Mouse (Mus musculus) forebrain, embryonic 13.5 days (tissue): Measurements from ENCODE around the gene Teddm1b. TPM values are rescaled to one million over a fixed set of nuclear protein-coding genes. Genes with fewer than 3 reads are reported as not detected.
A peak's percentile ranks its signal among the peaks of the same experiment; 100 is the strongest.
"Not testable (repeated sequence)": the region's sequence is repeated elsewhere in the genome, so short reads cannot be mapped to it uniquely, and the experiment has no call there.

ENCODE experiments used
- ATAC-seq: fragments of 200-750 bp; cut with Nextera tagmentation; 2 replicates; pipeline ENCODE4 v1.8.0; 2017
- H3K27ac ChIP-seq: fragments of 300-500 bp; sonication (generic); 2 replicates; pipeline ENCODE4 v1.5.1; 2015; ENCODE audit warnings: inconsistent platforms, mild to moderate bottlenecking, moderate library complexity
- H3K27me3 ChIP-seq: fragments of 300-500 bp; sonication (generic); 2 replicates; pipeline ENCODE4 v1.6.1; 2015; ENCODE audit warnings: mild to moderate bottlenecking, inconsistent platforms
- H3K36me3 ChIP-seq: fragments of 300-500 bp; sonication (generic); 2 replicates; pipeline ENCODE4 v1.6.1; 2015; ENCODE audit warnings: mild to moderate bottlenecking, inconsistent platforms; ENCODE audit not compliant: poor library complexity, severe bottlenecking
- H3K4me1 ChIP-seq: fragments of 300-500 bp; sonication (generic); 2 replicates; pipeline ENCODE4 v1.6.1; 2015; ENCODE audit warnings: inconsistent platforms
- H3K4me2 ChIP-seq: fragments of 300-500 bp; sonication (generic); 2 replicates; pipeline ENCODE4 v1.6.1; 2015; ENCODE audit warnings: inconsistent platforms, mild to moderate bottlenecking, moderate library complexity
- H3K4me3 ChIP-seq: fragments of 300-500 bp; sonication (generic); 2 replicates; pipeline ENCODE4 v1.5.1; 2015; ENCODE audit warnings: mild to moderate bottlenecking, inconsistent platforms
- H3K9ac ChIP-seq: fragments of 300-500 bp; sonication (generic); 2 replicates; pipeline ENCODE4 v1.6.1; 2015; ENCODE audit warnings: mild to moderate bottlenecking, inconsistent platforms
- H3K9me3 ChIP-seq: fragments of 300-500 bp; sonication (generic); replicated peaks from 2 replicates; pipeline ENCODE4 v1.6.1; 2016; ENCODE audit warnings: inconsistent platforms
- WGBS: fragments of 180-500 bp; shearing (Covaris S2); methylation state at CpG from one replicate; pipeline ENCODE4 v1.1.7; 2015; 5-methylcytosine and 5-hydroxymethylcytosine counted together
- polyA plus RNA-seq: library from polyadenylated mRNA; unstranded; fragments of >200 nt; fragmentation: Nextera tagmentation; extraction: Ambion mirVana; gene quantifications from 2 replicates; pipeline ENCODE4 v1.2.1, GENCODE M21; 2015

Teddm1b gene
- 0.97 and 1.3 TPM in 2 replicates for polyA plus RNA-seq

- H3K4me1 ChIP-seq, result no peaks in the 10 kb centered on the region
- no peaks in the 10 kb centered on the region for H3K27me3 ChIP-seq
- H3K4me3 ChIP-seq, result no peak within 1 kb of the TSS
- H3K36me3 ChIP-seq, result no peaks in the 10 kb centered on the region
- no peak within 1 kb of the TSS for H3K9ac ChIP-seq
- ATAC-seq, result no peak
- no peaks in the 10 kb centered on the region for H3K9me3 ChIP-seq
- no peak within 1 kb of the TSS for H3K27ac ChIP-seq
- WGBS, result 87% methylated on average over 6 of the region's 6 CpGs
- no peak within 1 kb of the TSS for H3K4me2 ChIP-seq
These were observed at the start of gene Teddm1b for GRCm38 (mm10) chr1:153874045-153874444. Gene Teddm1b, plus strand, starts transcription at chr1:153874345.

- Histone ChIP-seq H3K27ac (no peak overlapping the region), H3K4me2 (no peak overlapping the region), H3K36me3 (no peaks in the 10 kb centered on the region), H3K9me3 (no peaks in the 10 kb centered on the region), H3K9ac (no peak overlapping the region), H3K4me1 (no peaks in the 10 kb centered on the region), H3K4me3 (no peak overlapping the region), H3K27me3 (no peaks in the 10 kb centered on the region)
- 83% methylated on average over 4 of the region's 4 CpGs for WGBS
- ATAC-seq, result no peak
These were observed 43.4 kb upstream of the Teddm1b start for GRCm38 (mm10) chr1:153830746-153831145.

- no peak overlapping the region for H3K9ac ChIP-seq
- no peak overlapping the region for H3K4me3 ChIP-seq
- no peaks in the 10 kb centered on the region for H3K9me3 ChIP-seq
- no peak overlapping the region for H3K27ac ChIP-seq
- 93% methylated on average over 4 of the region's 4 CpGs for WGBS
- no peaks in the 10 kb centered on the region for H3K27me3 ChIP-seq
- no peak overlapping the region for H3K4me2 ChIP-seq
- ATAC-seq, result no peak
- H3K36me3 ChIP-seq, result no peaks in the 10 kb centered on the region
- no peaks in the 10 kb centered on the region for H3K4me1 ChIP-seq
These were observed 38.1 kb upstream of the Teddm1b start for GRCm38 (mm10) chr1:153836036-153836435.

GRCm38 (mm10) chr1:153842121-153842740 lies 31.9 kb upstream of the Teddm1b start:
- WGBS, result 92% methylated on average over 11 of the region's 11 CpGs
- H3K4me1 ChIP-seq, result no peaks in the 10 kb centered on the region
- H3K4me2 ChIP-seq, result no peak overlapping the region
- H3K27ac ChIP-seq, result no peak overlapping the region
- H3K9me3 ChIP-seq, result no peaks in the 10 kb centered on the region
- no peaks in the 10 kb centered on the region for H3K36me3 ChIP-seq
- H3K4me3 ChIP-seq, result no peak overlapping the region
- no peak for ATAC-seq
- H3K9ac ChIP-seq, result no peak overlapping the region
- H3K27me3 ChIP-seq, result no peaks in the 10 kb centered on the region

- Histone ChIP-seq H3K4me3 (no peak within 1 kb of the TSS), H3K27me3 (no peaks in the 10 kb centered on the region), H3K9ac (no peak within 1 kb of the TSS), H3K36me3 (no peaks in the 10 kb centered on the region), H3K4me2 (no peak within 1 kb of the TSS), H3K4me1 (no peaks in the 10 kb centered on the region), H3K27ac (no peak within 1 kb of the TSS), H3K9me3 (no peaks in the 10 kb centered on the region)
- 99% methylated on average over 8 of the region's 8 CpGs for WGBS
- no peak for ATAC-seq
These were observed 30.1 kb upstream of the Teddm1b start, which contains the start of gene Rgsl1 for GRCm38 (mm10) chr1:153844042-153844441. Gene Rgsl1, minus strand, starts transcription at chr1:153844142.

GRCm38 (mm10) chr1:153846420-153846819 lies 27.7 kb upstream of the Teddm1b start:
- no peak overlapping the region for H3K9ac ChIP-seq
- H3K27me3 ChIP-seq, result no peaks in the 10 kb centered on the region
- H3K36me3 ChIP-seq, result no peaks in the 10 kb centered on the region
- no peak overlapping the region for H3K4me2 ChIP-seq
- H3K4me3 ChIP-seq, result no peak overlapping the region
- 93% methylated on average over 7 of the region's 7 CpGs for WGBS
- H3K9me3 ChIP-seq, result no peaks in the 10 kb centered on the region
- ATAC-seq, result no peak
- H3K27ac ChIP-seq, result no peak overlapping the region
- no peaks in the 10 kb centered on the region for H3K4me1 ChIP-seq

- Histone ChIP-seq H3K9ac (no peak overlapping the region), H3K36me3 (no peaks in the 10 kb centered on the region), H3K27ac (no peak overlapping the region), H3K9me3 (no peaks in the 10 kb centered on the region), H3K4me2 (no peak overlapping the region), H3K4me1 (no peaks in the 10 kb centered on the region), H3K4me3 (no peak overlapping the region), H3K27me3 (no peaks in the 10 kb centered on the region)
- 31% methylated on average over 6 of the region's 6 CpGs for WGBS
- ATAC-seq, result peak; percentile 55; the same call in 1 of the 2 replicates
These were observed 27.3 kb upstream of the Teddm1b start for GRCm38 (mm10) chr1:153846867-153847266.

GRCm38 (mm10) chr1:153852696-153853095 lies 21.4 kb upstream of the Teddm1b start:
- H3K4me2 ChIP-seq, H3K9me3 ChIP-seq, H3K27ac ChIP-seq: not testable (repeated sequence)

GRCm38 (mm10) chr1:153855946-153856345 lies 18.2 kb upstream of the Teddm1b start:
- Histone ChIP-seq H3K9ac (no peak overlapping the region), H3K9me3 (no peaks in the 10 kb centered on the region), H3K4me3 (no peak overlapping the region), H3K27me3 (no peaks in the 10 kb centered on the region), H3K27ac (no peak overlapping the region), H3K4me2 (no peak overlapping the region), H3K36me3 (no peaks in the 10 kb centered on the region), H3K4me1 (no peaks in the 10 kb centered on the region)
- ATAC-seq, result no peak
- 76% methylated on average over 8 of the region's 8 CpGs for WGBS

More at GRCm38 (mm10) chr1:153852696-153853095, 21.4 kb upstream of the Teddm1b start:
- ATAC-seq, H3K4me3 ChIP-seq, H3K27me3 ChIP-seq, H3K36me3 ChIP-seq, H3K9ac ChIP-seq, H3K4me1 ChIP-seq: not testable (repeated sequence)
- 86% methylated on average over 7 of the region's 7 CpGs for WGBS

GRCm38 (mm10) chr1:153880391-153880790 lies 6.2 kb downstream of the Teddm1b start:
- not testable (repeated sequence) for H3K4me2 ChIP-seq, H3K27me3 ChIP-seq, H3K9ac ChIP-seq, H3K9me3 ChIP-seq, ATAC-seq, H3K4me1 ChIP-seq, H3K27ac ChIP-seq, H3K4me3 ChIP-seq, H3K36me3 ChIP-seq
- 96% methylated on average over 17 of the region's 17 CpGs for WGBS

GRCm38 (mm10) chr1:153886024-153886633 lies 12.0 kb downstream of the Teddm1b start:
- no peak overlapping the region for H3K9ac ChIP-seq
- no peaks in the 10 kb centered on the region for H3K36me3 ChIP-seq
- H3K27me3 ChIP-seq, result no peaks in the 10 kb centered on the region
- H3K9me3 ChIP-seq, result no peaks in the 10 kb centered on the region
- no peak overlapping the region for H3K27ac ChIP-seq
- H3K4me1 ChIP-seq, result 0 out of 2 replicates have a peak, but pooled peaks cover 5% of the 10 kb centered on the region
- WGBS, result 37% methylated on average over 17 of the region's 17 CpGs
- no peak overlapping the region for H3K4me2 ChIP-seq
- H3K4me3 ChIP-seq, result no peak overlapping the region
- ATAC-seq, result no peak

- WGBS, result 94% methylated on average over 10 of the region's 10 CpGs
- no peaks in the 10 kb centered on the region for H3K27me3 ChIP-seq
- H3K36me3 ChIP-seq, result no peaks in the 10 kb centered on the region
- ATAC-seq, result no peak
- H3K4me1 ChIP-seq, result peaks cover 6% of the 10 kb centered on the region; the same call in 1 of the 2 replicates
- no peak overlapping the region for H3K4me2 ChIP-seq
- H3K9me3 ChIP-seq, result no peaks in the 10 kb centered on the region
- H3K9ac ChIP-seq, result no peak overlapping the region
- no peak overlapping the region for H3K27ac ChIP-seq
- H3K4me3 ChIP-seq, result no peak overlapping the region
These were observed 16.0 kb downstream of the Teddm1b start for GRCm38 (mm10) chr1:153890121-153890520.
